Mouse (Mus musculus) lung, postnatal 25 days (tissue): ENCODE measurements at regions not wholly inside any gene's neighbourhood (a gene's known extent, or its start where the extent isn't known, plus 50 kb on each side); places are given as distances from the start of the nearest gene placed in this dataset.

ENCODE experiments used
- DNase-seq: peaks from one replicate; pipeline ENCODE4 v3.0.0; 2022; ENCODE audit warnings: low spot score

GRCm38 (mm10) chr8:6582732-6583131 is 1477.6 kb upstream of the Slc10a2 start:
- no peak for DNase-seq

DNA sequence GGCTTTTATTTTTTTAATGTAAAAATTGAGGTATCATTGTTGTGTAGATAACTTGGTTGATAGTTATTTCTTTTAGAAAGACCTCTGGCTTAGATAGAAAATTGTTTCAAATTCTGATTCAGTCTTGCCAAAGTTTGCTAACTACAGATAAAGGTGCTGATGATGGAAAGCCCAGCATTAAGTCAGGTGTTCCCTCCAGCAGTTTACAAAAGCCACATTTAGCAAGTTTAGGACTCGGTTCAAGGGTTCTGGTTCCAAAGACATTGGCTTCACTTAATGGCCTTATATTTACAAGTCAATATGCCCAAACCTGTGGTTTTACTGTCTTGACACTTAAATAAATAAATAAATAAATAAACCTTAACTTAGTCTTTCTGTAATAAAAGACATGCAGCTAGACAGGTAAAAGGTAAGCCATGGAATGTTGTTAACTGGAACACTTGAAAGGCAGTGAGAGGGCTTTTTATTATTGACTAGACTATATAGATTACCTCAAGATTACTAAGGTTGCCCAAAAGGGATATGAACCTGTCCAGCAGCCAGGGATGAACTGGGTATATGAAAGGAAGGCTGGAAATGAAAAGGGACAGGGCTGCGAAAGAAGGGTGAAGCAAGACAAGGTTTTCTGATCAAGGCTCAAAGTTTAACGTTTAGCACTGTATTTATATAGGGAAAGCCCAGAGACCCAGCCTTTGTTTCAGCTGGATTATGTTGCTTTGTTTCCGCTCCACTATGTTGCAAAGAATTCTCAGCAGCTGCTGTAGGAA is 1472.9 kb upstream of the Slc10a2 start:
- no peak for DNase-seq

DNA sequence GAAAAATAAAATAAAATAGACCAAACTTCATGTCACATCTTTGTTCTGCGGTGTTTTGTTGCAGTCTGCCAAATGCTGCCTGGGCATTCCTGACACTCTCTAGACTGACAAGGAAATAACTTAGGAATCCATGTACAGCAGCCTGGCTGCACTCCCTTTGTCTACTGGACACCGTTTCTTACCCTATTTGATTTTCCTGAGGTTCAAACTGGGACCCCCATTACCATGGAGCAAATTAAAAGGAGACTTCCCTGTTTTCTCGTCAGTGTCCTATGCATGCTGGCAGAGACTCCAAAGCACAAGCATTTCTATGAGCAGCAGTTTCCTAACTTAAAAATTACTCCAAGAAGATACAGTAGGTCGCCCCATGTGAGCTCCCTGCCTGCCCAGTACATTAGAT is 1470.1 kb upstream of the Slc10a2 start:
- no peak for DNase-seq

- DNase-seq = no peak
Measured at GRCm38 (mm10) chr8:6573492-6573891, 1468.3 kb upstream of the Slc10a2 start.

- DNase-seq = peak; percentile 67
Measured at GRCm38 (mm10) chr8:6572066-6572665, 1467.0 kb upstream of the Slc10a2 start.

GRCm38 (mm10) chr8:6550965-6551364 is 1445.8 kb upstream of the Slc10a2 start:
- DNase-seq = no peak

- no peak for DNase-seq
Measured at GRCm38 (mm10) chr8:6527171-6527570, 1422.0 kb upstream of the Slc10a2 start.

DNA sequence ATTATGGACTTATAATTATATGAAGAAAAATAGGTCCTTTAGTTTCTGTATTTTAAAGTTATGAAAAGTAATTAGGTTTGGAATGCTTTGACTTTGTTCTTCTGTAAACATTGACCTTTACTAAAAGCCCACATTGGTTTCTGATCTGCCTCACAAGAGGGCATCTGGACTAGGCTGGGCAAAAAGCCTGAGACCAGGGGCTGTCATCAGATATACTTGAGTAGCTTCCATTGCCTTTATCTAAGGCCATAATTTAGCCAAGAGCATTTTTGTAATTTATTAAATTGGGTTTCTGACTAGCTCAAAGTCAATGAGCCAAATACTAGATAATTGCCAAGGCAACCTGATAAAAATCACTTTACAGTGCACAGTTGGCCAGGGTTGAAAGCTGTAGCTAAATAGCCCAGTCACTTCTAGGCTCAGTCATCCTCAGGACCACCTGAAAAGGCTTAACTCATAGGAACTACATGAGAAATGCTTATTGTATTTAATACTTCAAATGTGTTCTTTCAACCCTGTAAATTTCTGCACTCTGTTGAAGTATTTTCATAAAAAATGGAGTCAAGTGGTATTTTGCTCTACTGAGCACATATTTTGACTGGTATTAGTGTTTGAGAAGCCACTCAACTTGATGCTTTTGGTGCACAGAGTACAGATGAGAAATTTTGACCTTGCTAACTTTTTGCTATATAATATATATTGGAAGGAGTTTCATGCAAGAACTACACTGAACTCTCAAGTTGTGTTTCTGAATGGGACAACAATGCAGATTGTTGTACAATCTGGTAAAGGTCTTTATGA is 1410.9 kb upstream of the Slc10a2 start:
- peak; percentile 0 for DNase-seq

GRCm38 (mm10) chr8:6492453-6492852 is 1387.3 kb upstream of the Slc10a2 start:
- no peak for DNase-seq

- no peak for DNase-seq
Measured at GRCm38 (mm10) chr8:6481966-6482365, 1376.8 kb upstream of the Slc10a2 start.

DNA sequence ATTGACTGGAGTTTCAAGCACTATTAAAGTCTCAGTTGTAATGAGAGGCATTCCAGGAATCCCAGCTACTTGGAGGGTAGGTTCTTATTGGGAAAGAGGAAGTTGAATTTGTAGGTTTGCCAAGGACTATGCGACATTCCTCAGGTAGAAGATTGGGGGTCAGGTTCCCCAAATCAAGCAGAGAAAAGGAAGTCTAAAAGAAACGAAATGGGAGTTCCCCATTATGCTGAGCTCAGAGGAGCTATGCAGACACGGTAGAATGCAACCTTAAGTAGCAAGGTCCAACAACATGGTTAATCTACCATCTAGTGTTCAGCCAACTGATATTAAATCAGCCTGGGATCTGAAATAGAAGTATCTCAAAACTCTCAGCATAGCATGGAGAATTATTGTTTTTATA is 1365.9 kb upstream of the Slc10a2 start:
- peak; percentile 9 for DNase-seq

- DNase-seq = no peak
Measured at GRCm38 (mm10) chr8:6456553-6457180, 1351.5 kb upstream of the Slc10a2 start.

DNA sequence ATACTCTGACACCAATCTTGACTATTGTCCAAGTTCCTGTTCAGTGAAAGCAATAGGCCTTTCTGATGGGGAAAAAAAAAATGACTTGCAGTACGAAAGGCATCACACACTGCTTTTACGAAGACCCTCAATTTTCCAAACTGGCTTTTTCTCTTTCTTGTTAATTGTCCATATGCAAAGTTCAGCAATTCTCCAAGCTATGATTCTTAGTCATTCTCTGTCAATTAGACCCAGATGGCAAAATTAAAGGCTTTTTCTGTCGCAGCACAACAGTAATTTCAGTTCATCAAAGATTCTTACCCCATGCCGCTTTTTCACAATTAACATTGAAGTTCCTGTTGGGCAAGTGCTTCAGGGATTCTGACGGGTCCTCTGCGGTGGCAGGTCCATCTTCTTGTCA is 1343.2 kb upstream of the Slc10a2 start:
- DNase-seq = no peak

DNA sequence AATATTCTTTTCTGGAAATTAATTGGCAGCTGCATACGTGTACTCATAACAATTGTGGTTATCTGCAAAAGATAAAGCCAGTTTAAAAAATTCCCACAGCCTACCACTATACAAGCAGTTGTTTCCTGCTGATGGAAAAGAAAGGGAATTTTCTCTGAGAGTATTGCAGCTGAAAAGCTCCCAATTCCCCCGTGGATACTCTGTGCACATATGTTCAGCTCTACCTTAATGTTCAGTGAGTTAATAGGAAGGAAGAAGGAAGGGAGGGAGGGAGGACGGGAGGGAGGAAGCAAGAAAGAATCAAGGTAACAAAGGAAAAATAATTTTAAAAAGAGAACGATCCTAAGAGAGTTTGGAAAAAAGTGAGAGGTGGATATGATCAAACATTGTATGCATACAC is 1333.9 kb upstream of the Slc10a2 start:
- DNase-seq = no peak
